Mouse (Mus musculus) myocyte (in vitro differentiated cells): ENCODE data around the gene Fam78b. TPM values are rescaled to one million over a fixed set of nuclear protein-coding genes. Genes with fewer than 3 reads are reported as not detected.
A peak's percentile ranks its signal among the peaks of the same experiment; 100 is the strongest.

ENCODE experiments used
- H3K27me3 ChIP-seq: one replicate; pipeline ENCODE4 v1.6.1; 2011; ENCODE audit not compliant: control insufficient read depth, insufficient read depth, insufficient read length
- H3K36me3 ChIP-seq: one replicate; pipeline ENCODE4 v1.6.1; 2011; ENCODE audit not compliant: control insufficient read depth, insufficient read depth
- H3K4me2 ChIP-seq: one replicate; pipeline ENCODE4 v1.6.1; 2011; ENCODE audit warnings: low read depth, control low read depth
- H3K4me3 ChIP-seq: one replicate; pipeline ENCODE4 v1.5.1; 2011; ENCODE audit warnings: mild to moderate bottlenecking, control low read depth, moderate library complexity
- H3K79me2 ChIP-seq: one replicate; pipeline ENCODE4 v1.6.1; 2011; ENCODE audit not compliant: control insufficient read depth, insufficient read depth
- H3ac ChIP-seq: one replicate; pipeline ENCODE4 v1.6.1; 2011; ENCODE audit not compliant: control insufficient read depth, insufficient read length
- CEBPB ChIP-seq: IDR thresholded peaks from 2 replicates; pipeline ENCODE4 v1.6.1; 2011; ENCODE audit warnings: mild to moderate bottlenecking, moderate library complexity; ENCODE audit not compliant: poor library complexity, insufficient read depth, severe bottlenecking
- E2F4 ChIP-seq: IDR thresholded peaks from one replicate; pipeline ENCODE4 v1.6.1; 2011; ENCODE audit warnings: mild to moderate bottlenecking, control low read depth, moderate library complexity; ENCODE audit not compliant: insufficient read depth
- MAX ChIP-seq: IDR thresholded peaks from one replicate; pipeline ENCODE4 v1.6.1; 2011; ENCODE audit warnings: low read depth, mild to moderate bottlenecking, control low read depth
- MYOD1 ChIP-seq, 3 experiments: IDR thresholded peaks; one replicate each; pipeline ENCODE4 v1.6.1; 2011; ENCODE audit warnings: control low read depth in 2 of 3, low read depth in 2 of 3, mild to moderate bottlenecking in 2 of 3, moderate library complexity in 1 of 3; ENCODE audit not compliant: insufficient read length in 2 of 3, control insufficient read depth in 1 of 3
- MYOG ChIP-seq, 3 experiments: IDR thresholded peaks; one replicate each; pipeline ENCODE4 v1.6.1; 2011; ENCODE audit warnings: control low read depth in 2 of 3, low read depth in 2 of 3, mild to moderate bottlenecking in 2 of 3; ENCODE audit not compliant: insufficient read length in 2 of 3, control insufficient read depth in 1 of 3, insufficient read depth in 1 of 3
- POLR2A ChIP-seq: IDR thresholded peaks from one replicate; pipeline ENCODE4 v1.6.1; 2011; ENCODE audit warnings: low read depth, mild to moderate bottlenecking, control low read depth, moderate library complexity; ENCODE audit not compliant: insufficient read length
- POLR2AphosphoS2 ChIP-seq: IDR thresholded peaks from one replicate; pipeline ENCODE4 v1.6.1; 2011; ENCODE audit warnings: low read depth, control low read depth; ENCODE audit not compliant: insufficient read length
- REST ChIP-seq: IDR thresholded peaks from one replicate; pipeline ENCODE4 v1.6.1; 2011; ENCODE audit warnings: mild to moderate bottlenecking, control low read depth, moderate library complexity; ENCODE audit not compliant: insufficient read depth, insufficient read length
- SRF ChIP-seq: IDR thresholded peaks from one replicate; pipeline ENCODE4 v1.6.1; 2011; ENCODE audit warnings: low read depth; ENCODE audit not compliant: control insufficient read depth, insufficient read length
- TCF12 ChIP-seq: IDR thresholded peaks from one replicate; pipeline ENCODE4 v1.6.1; 2011; ENCODE audit warnings: mild to moderate bottlenecking, control low read depth; ENCODE audit not compliant: poor library complexity, insufficient read depth, severe bottlenecking
- TCF3 ChIP-seq: IDR thresholded peaks from one replicate; pipeline ENCODE4 v1.6.1; 2011; ENCODE audit warnings: low read depth, control low read depth; ENCODE audit not compliant: insufficient read length
- USF1 ChIP-seq: IDR thresholded peaks from one replicate; pipeline ENCODE4 v1.6.1; 2011; ENCODE audit warnings: low read depth, mild to moderate bottlenecking, control low read depth, moderate library complexity
- polyA plus RNA-seq: library from polyadenylated mRNA; unstranded; fragments of >200 nt; fragmentation: generic; extraction: Trizol; gene quantifications from one replicate; pipeline ENCODE4 v1.2.1, GENCODE M21; 2012; ENCODE audit warnings: missing spikeins

Fam78b gene
- polyA plus RNA-seq: 0.92 TPM

DNA sequence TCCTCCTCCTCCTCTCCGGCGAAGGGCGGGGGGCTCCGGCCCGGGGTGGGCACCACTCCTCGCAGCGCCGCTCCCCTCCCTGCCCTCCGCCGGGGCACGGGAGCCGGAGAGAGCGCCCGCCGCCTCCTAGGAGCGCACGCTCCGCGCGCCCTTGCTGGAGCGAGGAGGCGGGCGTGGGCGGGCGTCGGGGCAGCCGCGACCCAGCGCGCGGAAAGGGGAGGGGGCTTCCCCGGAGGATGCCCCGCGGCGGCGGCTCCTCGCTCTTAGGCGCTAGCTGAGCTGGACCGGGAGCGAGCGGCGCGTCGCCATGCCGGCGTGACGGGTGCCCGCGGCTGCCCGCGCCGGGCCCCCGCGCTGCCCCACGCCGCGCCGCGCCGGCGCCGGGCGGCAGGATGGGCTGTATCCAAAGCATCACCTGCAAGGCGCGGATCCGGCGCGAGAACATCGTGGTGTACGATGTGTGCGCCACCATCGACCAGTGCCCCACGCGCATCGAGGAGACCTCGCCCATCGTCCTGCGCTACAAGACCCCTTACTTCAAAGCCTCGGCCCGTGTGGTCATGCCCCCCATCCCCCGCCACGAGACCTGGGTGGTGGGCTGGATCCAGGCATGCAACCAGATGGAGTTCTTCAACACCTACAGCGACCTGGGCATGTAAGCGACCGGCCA lies at the start of gene Fam78b:
Gene Fam78b, plus strand, starts transcription at position 244 of the 670 bp plus-strand sequence.
- H3K4me3 ChIP-seq: peak within 1 kb of the TSS; percentile 22
- H3ac ChIP-seq: peak within 1 kb of the TSS; percentile 13
- no peaks in the 10 kb centered on the region for H3K79me2 ChIP-seq
- H3K4me2 ChIP-seq: peak within 1 kb of the TSS; percentile 74
- TF ChIP-seq MAX: no peak
- TF ChIP-seq SRF: no peak
- no peak for TF ChIP-seq TCF12
- no peak for TF ChIP-seq USF1
- no peak for TF ChIP-seq MYOG (IDR thresholded peaks at IDR 0.05; ENCODE audit: control insufficient read depth in 1 of 3, insufficient read depth in 1 of 3, insufficient read length in 2 of 3, low read depth in 2 of 3)
- no peak for TF ChIP-seq POLR2AphosphoS2
- no peak for TF ChIP-seq MYOD1 (IDR thresholded peaks at IDR 0.05; ENCODE audit: control insufficient read depth in 1 of 3, insufficient read length in 2 of 3, low read depth in 2 of 3)
- no peak for TF ChIP-seq TCF3
- no peak for TF ChIP-seq E2F4
- no peak for TF ChIP-seq CEBPB
- no peak for TF ChIP-seq POLR2A
- peaks cover 7% of the 10 kb centered on the region for H3K27me3 ChIP-seq
- no peaks in the 10 kb centered on the region for H3K36me3 ChIP-seq

DNA sequence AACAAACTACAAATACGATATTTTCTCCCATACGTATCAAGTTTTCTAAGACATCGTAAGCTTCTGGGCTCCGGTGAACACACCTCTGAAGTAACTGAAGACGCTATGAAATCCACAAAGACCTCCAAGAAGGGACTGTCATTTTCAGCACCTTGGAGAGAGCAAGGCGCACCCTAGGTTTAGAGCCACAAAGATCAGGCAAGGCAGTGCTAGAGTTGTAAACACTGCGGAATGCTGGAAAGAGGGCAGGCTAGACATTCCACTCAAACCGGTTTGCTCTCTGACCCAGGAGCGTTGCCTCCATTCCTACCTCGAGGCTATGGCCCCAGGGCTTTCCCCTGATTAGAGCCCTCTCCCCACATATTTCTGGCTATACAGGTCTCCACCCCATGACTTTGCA lies 36.7 kb upstream of the Fam78b start:
- Histone ChIP-seq H3K27me3 (no peaks in the 10 kb centered on the region), H3K4me2 (no peak overlapping the region), H3K79me2 (no peaks in the 10 kb centered on the region), H3ac (no peak overlapping the region), H3K36me3 (no peaks in the 10 kb centered on the region), H3K4me3 (no peak overlapping the region)
- TF ChIP-seq TCF3: no peak
- TF ChIP-seq MAX: peak; percentile 83
- TF ChIP-seq REST: peak; percentile 93

DNA sequence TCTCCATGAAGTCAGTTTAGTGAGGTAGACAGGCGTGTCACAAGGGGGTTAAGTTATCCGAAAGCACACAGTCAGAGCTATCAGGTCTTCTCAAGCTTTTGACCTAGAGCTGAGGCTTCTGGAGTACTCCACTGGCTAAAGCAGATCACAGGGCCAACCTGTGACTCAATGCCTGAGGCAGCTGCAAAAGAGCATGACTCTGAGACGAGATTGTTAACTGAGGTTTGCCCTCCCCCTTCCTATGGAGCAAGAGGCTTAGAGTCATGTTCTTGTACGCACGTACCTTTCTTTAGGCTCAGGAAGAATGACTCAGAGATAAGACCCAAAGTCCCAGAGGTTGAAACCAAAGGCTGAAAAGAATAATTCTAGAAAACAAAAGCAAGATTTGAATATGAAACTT lies 32.9 kb upstream of the Fam78b start:
- Histone ChIP-seq H3K4me2 (no peak overlapping the region), H3K27me3 (no peaks in the 10 kb centered on the region), H3K79me2 (no peaks in the 10 kb centered on the region), H3ac (no peak overlapping the region), H3K36me3 (no peaks in the 10 kb centered on the region), H3K4me3 (no peak overlapping the region)
- TF ChIP-seq MYOG (IDR thresholded peaks at IDR 0.05; ENCODE audit: control insufficient read depth in 1 of 3, insufficient read depth in 1 of 3, insufficient read length in 2 of 3, low read depth in 2 of 3): no peak
- no peak for TF ChIP-seq MAX
- no peak for TF ChIP-seq USF1
- TF ChIP-seq SRF: no peak
- TF ChIP-seq MYOD1 (IDR thresholded peaks at IDR 0.05; ENCODE audit: control insufficient read depth in 1 of 3, insufficient read length in 2 of 3, low read depth in 2 of 3): no peak
- TF ChIP-seq TCF12: no peak
- no peak for TF ChIP-seq POLR2A
- no peak for TF ChIP-seq CEBPB
- no peak for TF ChIP-seq REST
- TF ChIP-seq E2F4: no peak
- TF ChIP-seq TCF3: no peak

DNA sequence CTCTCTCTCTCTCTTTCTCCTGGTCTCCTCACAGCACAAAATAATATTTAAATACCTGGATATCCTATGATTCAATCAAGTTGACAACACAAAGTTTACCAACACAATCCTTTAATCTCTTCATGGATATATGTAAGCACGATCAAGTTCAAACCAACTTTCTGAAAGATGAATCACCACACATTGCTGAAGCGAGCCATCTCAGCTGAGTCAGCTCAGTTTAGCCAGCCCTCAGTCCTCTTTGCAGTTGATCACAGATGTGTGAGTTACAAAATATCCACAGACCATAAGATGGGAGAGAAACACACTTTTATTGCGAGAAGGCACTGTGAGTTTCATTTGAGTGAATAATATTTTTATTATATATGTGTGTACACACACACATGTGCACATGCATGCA lies 27.5 kb upstream of the Fam78b start:
- no peak overlapping the region for H3K4me3 ChIP-seq

DNA sequence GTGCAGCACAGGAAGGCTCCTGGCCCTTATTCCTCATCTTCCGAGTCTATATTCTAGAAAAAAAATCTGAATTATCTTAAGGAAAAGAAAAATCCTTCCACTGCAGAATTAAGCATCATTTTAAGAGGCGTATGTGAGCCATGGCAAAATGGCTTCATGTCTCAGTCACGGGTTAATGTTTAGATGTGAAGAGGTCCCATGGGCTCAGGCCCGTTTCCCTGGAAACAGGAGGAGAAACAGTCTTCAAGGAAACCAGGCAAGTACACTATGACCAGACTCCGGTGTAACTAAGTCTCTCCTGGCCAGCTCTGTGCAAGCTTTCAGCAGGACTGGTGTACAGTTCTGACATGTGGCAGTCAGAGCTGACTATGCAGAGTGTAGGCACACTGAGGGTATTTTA lies 22.6 kb upstream of the Fam78b start:
- Histone ChIP-seq H3K36me3 (no peaks in the 10 kb centered on the region), H3K79me2 (no peaks in the 10 kb centered on the region), H3K27me3 (no peaks in the 10 kb centered on the region), H3ac (no peak overlapping the region), H3K4me3 (no peak overlapping the region), H3K4me2 (no peak overlapping the region)
- TF ChIP-seq CEBPB (no peak), TCF3 (no peak), MYOD1 (IDR thresholded peaks at IDR 0.05; ENCODE audit: control insufficient read depth in 1 of 3, insufficient read length in 2 of 3, low read depth in 2 of 3) (no peak)

More for the DNA sequence above, 27.5 kb upstream of the Fam78b start:
- no peaks in the 10 kb centered on the region for H3K36me3 ChIP-seq
- no peak overlapping the region for H3K4me2 ChIP-seq
- no peaks in the 10 kb centered on the region for H3K79me2 ChIP-seq
- TF ChIP-seq POLR2AphosphoS2: no peak
- TF ChIP-seq MYOG (IDR thresholded peaks at IDR 0.05; ENCODE audit: control insufficient read depth in 1 of 3, insufficient read depth in 1 of 3, insufficient read length in 2 of 3, low read depth in 2 of 3): no peak
- no peak for TF ChIP-seq MYOD1 (IDR thresholded peaks at IDR 0.05; ENCODE audit: control insufficient read depth in 1 of 3, insufficient read length in 2 of 3, low read depth in 2 of 3)
- TF ChIP-seq TCF3: no peak
- no peak for TF ChIP-seq USF1
- no peak for TF ChIP-seq REST
- TF ChIP-seq MAX: no peak
- TF ChIP-seq TCF12: no peak
- no peak for TF ChIP-seq CEBPB
- no peak for TF ChIP-seq SRF
- TF ChIP-seq E2F4: no peak
- no peak for TF ChIP-seq POLR2A
- no peak overlapping the region for H3ac ChIP-seq
- H3K27me3 ChIP-seq: no peaks in the 10 kb centered on the region
